Mouse (Mus musculus) gastrocnemius, postnatal 10 days (tissue): ENCODE measurements around the gene Hoxb4. TPM values are rescaled to one million over a fixed set of nuclear protein-coding genes. Genes with fewer than 3 reads are reported as not detected.

ENCODE experiments used
- DNase-seq: peaks from one replicate; pipeline ENCODE4 v3.0.0; 2021; ENCODE audit warnings: mixed read lengths
- microRNA-seq, 2 experiments: library from miRNA; unstranded; fragments of <30 nt; microRNA quantifications; one replicate each; pipeline ENCODE4 v1.2.0; 2021
- total RNA-seq, 2 experiments: library from RNA; stranded (reverse); gene quantifications; 2 replicates each; pipeline ENCODE4 v1.2.3; 2021

Gene Hoxb4
- total RNA-seq, 2 experiments from 2014 or later, result 0.45 to 1.1 TPM

DNA sequence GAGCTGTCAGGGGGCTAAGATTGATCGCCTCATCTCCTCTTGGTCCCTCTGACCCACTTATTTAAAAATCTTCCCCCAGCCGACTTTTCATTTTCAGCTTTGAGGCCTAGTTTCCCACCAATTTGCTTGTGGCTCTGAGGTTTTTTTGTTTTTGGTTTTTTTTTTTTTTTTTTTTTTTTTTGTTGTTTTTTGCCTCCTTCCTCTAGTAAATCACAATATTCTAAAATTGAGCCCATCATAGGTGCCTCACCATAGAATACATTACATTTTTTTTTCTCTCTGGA lies 32.2 kb downstream of the Hoxb4 start, which contains the start of gene Hoxb2:
Hoxb2 (plus strand) TSS at position 185 of the 284 bp plus-strand sequence.
- no peak for DNase-seq

DNA sequence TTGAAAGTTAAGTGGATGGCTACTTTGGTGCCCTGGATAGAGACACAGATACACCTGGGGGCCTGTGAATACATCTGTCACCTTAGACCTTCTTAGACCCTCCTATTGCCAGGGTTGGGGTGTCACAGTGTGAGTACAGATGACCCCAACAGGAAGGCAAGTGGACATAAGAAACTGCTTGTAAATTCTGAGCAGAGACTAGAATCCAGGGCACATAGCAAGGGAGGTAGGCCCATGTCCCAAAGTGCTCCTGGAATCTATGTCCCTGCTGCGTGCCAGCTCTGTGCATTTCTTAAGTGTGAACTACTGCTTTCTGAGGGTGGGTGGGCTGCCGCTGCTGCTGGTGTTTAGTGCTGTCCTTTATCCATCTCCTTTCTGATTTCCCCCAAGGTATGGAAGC lies 32.7 kb downstream of the Hoxb4 start:
- DNase-seq, result no peak

DNA sequence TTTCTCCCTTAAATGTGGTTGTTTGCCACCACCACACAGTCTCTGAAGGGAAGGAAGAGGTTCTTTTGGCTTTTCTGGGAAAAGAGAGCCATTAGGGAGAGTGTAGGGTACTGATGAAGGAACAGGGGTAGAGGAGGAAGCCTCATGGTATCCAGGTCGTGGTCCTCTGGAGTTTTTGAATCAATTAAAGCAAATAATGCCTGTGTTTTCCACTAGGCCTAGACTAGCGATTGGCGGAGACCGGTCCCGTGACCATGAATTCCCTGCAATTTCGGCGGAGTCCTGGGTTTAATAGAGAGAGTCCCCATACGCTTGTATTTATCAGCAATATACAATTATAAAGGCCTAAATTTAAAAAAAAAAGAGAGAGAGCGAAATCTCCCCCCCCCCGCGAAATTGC lies 33.2 kb downstream of the Hoxb4 start:
- DNase-seq, result no peak

DNA sequence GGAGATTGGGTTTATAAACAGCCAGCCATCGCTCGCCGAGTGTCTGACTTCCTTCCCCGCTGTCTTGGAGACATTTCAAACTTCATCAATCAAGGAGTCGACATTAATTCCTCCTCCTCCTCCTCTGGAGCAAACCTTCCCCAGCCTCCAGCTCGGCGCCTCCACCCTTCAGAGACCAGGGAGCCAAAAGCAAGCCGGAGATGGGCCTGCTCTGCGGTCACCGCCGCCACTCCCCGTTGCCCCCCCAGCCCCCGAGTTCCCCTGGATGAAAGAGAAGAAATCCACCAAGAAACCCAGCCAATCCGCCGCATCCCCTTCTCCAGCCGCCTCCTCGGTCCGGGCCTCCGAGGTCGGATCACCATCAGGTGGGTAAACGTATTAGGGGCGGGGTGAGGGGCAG lies 33.8 kb downstream of the Hoxb4 start:
- DNase-seq, result no peak

DNA sequence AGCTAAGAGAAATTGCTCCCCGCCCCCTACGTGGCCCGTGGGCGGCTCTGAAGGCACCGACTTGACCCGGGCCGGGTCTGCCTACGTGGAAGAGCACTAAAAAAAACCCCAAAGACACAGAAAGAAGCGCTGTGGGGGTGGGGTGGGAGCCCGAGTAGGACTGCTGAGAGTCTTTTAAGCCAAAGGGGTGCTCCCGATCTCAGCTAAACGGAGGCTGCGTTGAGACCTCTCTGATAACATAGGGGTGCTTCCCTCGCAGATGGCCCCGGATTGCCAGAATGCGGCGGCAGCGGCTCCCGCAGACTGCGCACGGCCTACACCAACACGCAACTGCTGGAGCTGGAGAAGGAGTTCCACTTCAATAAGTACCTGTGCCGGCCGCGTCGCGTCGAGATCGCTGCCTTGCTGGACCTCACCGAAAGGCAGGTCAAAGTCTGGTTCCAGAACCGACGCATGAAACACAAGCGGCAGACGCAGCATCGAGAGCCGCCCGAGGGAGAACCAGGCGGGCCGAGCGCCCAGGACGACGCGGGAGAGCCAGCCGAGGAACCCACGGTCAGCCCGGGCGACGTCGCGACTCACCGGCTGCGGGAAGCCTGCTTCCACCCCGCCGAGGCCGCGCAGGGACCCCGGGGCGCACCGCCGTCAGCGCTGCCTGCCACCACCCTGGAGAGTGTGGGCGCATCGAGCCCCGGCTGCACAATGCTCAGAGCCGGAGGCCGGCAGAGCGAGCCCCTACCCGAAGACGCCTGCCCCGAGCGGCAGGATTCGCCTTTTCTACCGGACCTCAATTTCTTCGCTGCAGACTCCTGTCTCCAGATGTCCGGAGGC lies 34.8 kb downstream of the Hoxb4 start:
- peak; percentile 34 for DNase-seq

DNA sequence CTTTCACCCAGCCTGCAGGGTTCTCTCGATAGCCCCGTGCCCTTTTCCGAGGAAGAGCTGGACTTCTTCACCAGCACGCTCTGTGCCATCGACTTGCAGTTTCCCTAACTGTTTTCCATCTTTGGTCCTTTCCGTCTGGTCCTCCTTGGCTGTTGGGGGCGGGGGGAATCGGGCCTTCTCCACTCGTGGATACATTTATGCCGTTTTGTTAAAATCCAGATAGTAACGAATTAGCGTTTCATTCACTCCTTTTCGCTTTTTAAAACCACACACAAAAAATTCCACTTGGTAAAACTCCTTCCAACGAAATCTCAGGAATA lies 35.4 kb downstream of the Hoxb4 start:
- DNase-seq, result no peak

DNA sequence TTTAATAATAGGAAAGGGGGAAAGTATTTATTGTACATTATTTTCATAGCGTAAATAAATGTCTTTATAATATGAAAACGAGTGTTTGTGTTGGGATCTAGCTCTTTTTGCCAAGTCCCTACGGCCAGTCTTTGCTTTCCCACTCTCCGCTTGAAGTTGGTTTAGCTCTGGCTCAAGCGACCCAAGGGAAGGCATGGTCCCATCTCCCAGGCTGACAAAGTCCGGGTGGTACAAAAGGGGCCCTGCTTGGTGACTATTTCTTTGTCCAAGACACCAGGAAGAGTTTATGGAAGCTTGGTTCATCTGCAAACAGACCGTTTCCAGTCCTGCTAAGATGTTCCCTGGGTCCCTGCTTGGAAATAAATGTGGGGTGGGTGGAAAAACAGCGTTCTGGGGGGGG lies 35.9 kb downstream of the Hoxb4 start:
- no peak for DNase-seq

DNA sequence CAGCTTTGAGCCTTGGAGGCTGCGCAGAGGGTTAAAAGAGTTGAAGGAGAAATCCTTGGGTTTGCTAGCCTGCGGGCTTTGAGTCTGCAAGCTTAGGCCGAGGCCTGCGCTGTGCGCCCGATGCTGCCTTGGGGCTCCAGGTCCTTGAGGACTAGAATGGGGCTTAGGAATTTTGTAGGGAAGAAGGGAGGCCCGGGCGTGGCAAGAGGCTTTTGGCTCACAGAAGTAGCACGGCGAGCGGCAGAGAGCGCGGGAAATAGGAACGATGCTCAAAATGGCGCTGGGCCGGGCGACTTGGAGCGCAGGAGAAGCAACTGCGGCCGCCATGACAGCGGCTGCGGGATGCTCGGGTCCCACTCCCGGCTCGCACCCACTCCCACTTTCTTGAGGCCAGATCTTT lies 36.3 kb downstream of the Hoxb4 start:
- no peak for DNase-seq

DNA sequence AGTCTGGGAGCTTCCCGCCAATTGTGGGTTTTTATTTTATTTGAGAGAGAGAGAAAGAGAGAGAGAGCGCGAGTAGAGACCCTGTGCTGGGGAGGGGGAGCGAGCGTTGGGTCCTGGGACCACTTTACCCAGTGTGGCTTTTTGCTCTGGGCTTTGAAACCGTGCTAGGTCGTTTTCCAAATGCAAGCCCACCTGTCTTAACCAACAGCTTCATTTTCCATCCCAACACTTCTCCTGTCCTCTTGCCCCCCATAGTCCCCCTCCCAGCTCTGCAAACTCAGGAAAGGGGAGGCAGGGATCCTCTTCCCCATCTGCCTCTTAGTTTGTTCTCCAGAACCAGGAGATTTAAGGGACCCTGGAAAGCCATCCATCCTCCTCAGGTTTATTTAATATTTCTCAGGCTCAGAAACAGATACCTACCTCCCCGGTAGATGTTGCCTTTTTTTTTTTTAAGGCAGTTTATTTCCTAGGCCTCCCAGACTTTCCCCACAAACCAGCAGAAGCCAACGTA lies 36.8 kb downstream of the Hoxb4 start:
- DNase-seq, result no peak

DNA sequence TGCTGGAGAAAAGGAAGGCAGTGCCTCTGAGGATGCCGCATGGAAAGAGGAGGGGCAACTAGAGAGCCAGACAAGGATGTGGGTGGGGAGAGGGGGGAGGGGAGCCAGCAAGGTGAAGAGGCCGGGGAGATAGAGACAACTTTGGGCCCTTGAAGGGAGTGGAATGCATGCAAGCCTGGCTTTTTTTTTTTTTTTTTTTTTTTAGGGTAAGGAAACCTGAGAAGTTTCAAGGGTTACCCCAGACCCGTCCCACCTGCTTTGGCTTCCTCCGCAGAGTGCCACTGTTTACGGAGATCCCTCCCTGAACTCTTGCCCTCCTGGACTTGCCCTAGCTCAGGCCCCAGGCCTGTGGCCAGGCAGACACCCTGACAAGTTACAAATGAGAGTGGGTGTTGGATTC lies 45.7 kb downstream of the Hoxb4 start:
- no peak for DNase-seq

DNA sequence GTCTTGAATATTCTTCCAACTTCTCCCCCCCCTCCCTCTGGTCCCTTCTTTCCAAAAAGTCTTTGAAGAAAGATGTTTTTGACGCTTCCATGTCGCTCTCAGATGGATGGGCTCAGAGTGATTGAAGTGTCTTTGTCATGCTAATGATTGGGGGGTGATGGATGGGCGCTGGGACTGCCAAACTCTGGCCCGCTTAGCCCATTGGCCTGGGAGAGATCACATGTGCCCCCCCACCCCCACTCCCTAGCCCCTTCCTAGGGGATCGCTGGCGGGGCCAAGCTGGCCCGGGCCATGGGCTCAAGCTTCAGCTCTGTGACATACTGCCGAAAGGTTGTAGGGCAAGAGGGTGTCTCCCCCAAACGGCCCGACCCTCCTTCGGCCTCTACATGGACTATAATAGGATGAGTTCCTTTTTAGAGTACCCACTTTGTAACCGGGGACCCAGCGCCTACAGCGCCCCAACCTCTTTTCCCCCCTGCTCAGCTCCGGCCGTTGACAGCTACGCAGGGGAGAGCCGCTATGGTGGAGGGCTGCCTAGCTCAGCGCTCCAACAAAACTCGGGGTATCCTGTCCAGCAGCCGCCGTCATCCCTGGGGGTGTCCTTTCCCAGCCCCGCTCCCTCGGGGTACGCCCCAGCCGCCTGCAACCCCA lies 47.5 kb downstream of the Hoxb4 start, which contains the start of gene Hoxb1:
Hoxb1 (plus strand) TSS at position 312 of the 651 bp plus-strand sequence.
- no peak for DNase-seq

DNA sequence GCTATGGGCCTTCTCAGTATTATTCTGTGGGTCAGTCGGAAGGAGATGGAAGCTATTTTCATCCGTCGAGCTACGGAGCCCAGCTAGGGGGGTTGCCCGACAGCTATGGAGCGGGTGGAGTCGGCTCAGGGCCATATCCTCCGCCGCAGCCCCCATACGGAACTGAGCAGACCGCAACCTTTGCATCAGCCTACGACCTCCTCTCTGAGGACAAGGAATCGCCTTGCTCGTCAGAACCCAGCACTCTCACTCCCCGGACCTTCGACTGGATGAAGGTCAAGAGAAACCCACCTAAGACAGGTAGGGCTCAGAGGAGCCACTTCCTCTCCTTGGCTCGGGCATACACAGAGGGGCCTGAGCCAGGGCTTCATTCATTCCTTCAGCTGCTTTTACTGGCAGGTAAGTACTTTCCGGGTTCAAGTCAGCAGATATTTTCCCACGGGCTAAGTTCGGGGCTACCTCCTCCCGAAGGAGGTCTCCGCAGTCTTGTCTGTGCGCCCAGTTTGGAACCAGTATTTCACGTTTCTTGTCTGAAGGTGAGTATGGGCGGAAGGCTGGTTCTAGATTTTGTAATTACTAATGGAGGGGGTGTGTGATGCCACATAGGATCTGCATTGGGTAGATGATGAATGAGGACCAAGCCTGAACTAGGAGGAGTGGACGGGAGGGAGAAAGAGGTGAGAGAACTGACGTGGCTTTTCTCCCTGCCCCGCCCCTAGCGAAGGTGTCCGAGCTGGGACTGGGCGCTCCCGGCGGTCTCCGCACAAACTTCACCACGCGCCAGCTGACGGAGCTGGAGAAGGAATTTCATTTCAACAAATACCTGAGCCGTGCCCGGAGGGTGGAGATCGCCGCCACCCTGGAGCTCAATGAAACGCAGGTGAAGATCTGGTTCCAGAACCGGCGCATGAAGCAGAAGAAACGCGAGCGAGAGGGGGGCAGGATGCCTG lies 48.3 kb downstream of the Hoxb4 start:
- DNase-seq, result no peak

DNA sequence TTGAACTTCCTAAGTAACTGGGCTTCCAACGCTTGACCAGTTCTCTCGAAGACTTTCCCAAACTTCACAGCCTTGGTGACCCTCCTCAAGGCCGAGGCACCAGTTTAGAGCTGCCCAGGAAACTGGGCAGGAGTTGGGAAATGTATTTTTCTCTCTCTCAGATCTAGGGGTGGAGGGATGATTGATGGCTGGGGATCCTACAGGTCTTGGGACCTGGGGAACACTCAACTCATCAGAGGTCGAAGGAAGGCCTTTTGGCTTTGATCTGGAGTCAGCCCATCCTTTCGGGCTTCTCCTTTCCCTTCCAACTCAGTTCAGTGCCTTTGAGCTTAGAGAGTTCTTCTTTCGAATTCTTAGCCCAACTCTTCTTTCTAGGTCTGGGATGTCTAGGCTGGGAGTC lies 49.1 kb downstream of the Hoxb4 start:
- no peak for DNase-seq

DNA sequence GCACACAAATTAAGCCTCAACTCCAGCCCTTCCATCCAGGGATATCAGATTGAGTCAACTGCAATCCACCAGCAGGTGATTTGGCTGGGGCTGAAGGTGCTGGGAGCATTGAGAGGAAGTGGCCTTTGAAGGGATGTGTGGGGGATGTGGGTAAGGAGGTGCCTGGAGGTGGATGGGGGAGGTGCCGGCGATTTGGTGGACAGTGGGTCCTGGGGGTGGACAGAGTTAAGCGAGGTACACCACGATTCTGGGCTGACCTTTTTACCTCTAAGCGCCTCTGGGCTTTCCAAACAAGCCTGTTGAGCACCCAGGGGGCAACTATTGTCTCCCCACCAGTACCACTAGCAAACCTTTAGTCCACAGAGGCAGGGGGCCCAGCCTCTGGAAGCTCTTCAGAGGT lies 50.6 kb downstream of the Hoxb4 start:
- DNase-seq, result no peak

DNA sequence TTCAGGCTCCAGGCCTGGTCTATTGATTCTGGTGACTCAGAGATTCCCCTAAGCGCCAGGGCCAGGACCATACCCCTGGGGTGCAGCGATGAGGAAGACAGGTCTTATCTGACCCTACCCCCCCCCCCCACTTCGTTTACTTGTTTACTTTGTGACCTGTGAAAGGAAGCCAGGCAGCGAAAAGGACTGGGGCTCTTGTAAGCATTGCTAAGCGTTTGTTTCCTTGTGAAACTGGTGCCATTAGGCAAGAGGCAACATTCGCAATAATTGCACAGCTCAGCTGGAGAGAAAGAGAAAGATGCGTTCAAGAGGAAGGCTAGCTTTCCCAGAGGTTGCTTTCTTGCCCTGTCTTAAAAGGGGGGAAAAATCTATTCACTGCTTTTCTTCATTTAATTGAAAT lies 51.1 kb downstream of the Hoxb4 start:
- no peak for DNase-seq

Small RNAs within 50 kb of the gene (microRNA-seq; reads per million reads assigned to microRNA genes)
- 3,300 to 4,206 reads per million in 2 experiments for gene Mir10a

Other genes with a start within 250 kb of the Hoxb4 start
- gene Atp5g1, start 242.6 kb upstream of the Hoxb4 start, total RNA-seq, result 1,000 to 10,000 TPM; 1,118 to 1,302 TPM
- not detected for gene Calcoco2, start 206.3 kb upstream of the Hoxb4 start, total RNA-seq
- gene Ttll6, start 184.5 kb upstream of the Hoxb4 start, total RNA-seq, result not detected
- gene Hoxb13, start 124.0 kb upstream of the Hoxb4 start, total RNA-seq, result not detected
- gene Hoxb9, start 46.8 kb upstream of the Hoxb4 start, total RNA-seq, result under 1 TPM; 0.63 to 0.79 TPM
- gene Hoxb8, start 36.4 kb upstream of the Hoxb4 start, total RNA-seq, result 1 to 10 TPM in 1 of 2 experiments, under 1 TPM in 1; 0.92 to 1.9 TPM
- gene Hoxb7, start 31.6 kb upstream of the Hoxb4 start, total RNA-seq, result 1 to 10 TPM; 1.6 to 1.9 TPM
- 1 to 10 TPM in 1 of 2 experiments, under 1 TPM in 1; 0.56 to 2.0 TPM for gene Hoxb6, start 25.8 kb upstream of the Hoxb4 start, total RNA-seq
- 1 to 10 TPM in 1 of 2 experiments, under 1 TPM in 1; 0.89 to 1.3 TPM for gene Hoxb5, start 14.9 kb upstream of the Hoxb4 start, total RNA-seq
- gene Hoxb3, start 5.1 kb downstream of the Hoxb4 start, total RNA-seq, result 1 to 10 TPM in 1 of 2 experiments, under 1 TPM in 1; 0.89 to 1.6 TPM
- 1 to 10 TPM in 1 of 2 experiments, under 1 TPM in 1; 0.66 to 1.3 TPM for gene Hoxb2, start 32.3 kb downstream of the Hoxb4 start, total RNA-seq
- gene Hoxb1, start 47.5 kb downstream of the Hoxb4 start, total RNA-seq, result not detected
- gene Skap1, start 146.3 kb downstream of the Hoxb4 start, total RNA-seq, result under 1 TPM; 0.16 to 0.19 TPM